Mouse (Mus musculus) heart, embryonic 11.5 days (tissue): ENCODE results near the gene Coro1c. TPM values are rescaled to one million over a fixed set of nuclear protein-coding genes. Genes with fewer than 3 reads are reported as not detected.

ENCODE experiments used
- ATAC-seq: fragments of 200-750 bp; cut with Nextera tagmentation; replicated peaks from 2 replicates; pipeline ENCODE4 v1.8.0; 2017; ENCODE audit warnings: moderate library complexity; ENCODE audit not compliant: insufficient number of reproducible peaks, low FRiP score, low TSS enrichment
- H3K27ac ChIP-seq: fragments of 300-500 bp; sonication (generic); 2 replicates; pipeline ENCODE4 v1.5.1; 2014; ENCODE audit warnings: mild to moderate bottlenecking, low read depth, low read length
- H3K27me3 ChIP-seq: fragments of 300-500 bp; sonication (generic); 2 replicates; pipeline ENCODE4 v1.6.1; 2014; ENCODE audit warnings: mild to moderate bottlenecking, low read length, mixed read lengths; ENCODE audit not compliant: control insufficient read depth, insufficient read depth
- H3K36me3 ChIP-seq: fragments of 300-500 bp; sonication (generic); 2 replicates; pipeline ENCODE4 v1.6.1; 2014; ENCODE audit warnings: mild to moderate bottlenecking, low read length, moderate library complexity, mixed read lengths; ENCODE audit not compliant: control insufficient read depth, insufficient read depth
- H3K4me1 ChIP-seq: fragments of 300-500 bp; sonication (generic); 2 replicates; pipeline ENCODE4 v1.6.1; 2014; ENCODE audit warnings: low read length; ENCODE audit not compliant: control insufficient read depth, insufficient read depth
- H3K4me2 ChIP-seq: fragments of 300-500 bp; sonication (generic); 2 replicates; pipeline ENCODE4 v1.6.1; 2014; ENCODE audit warnings: mild to moderate bottlenecking, moderate library complexity
- H3K4me3 ChIP-seq: fragments of 300-500 bp; sonication (generic); 2 replicates; pipeline ENCODE4 v1.5.1; 2014; ENCODE audit warnings: low read depth, low read length
- H3K9ac ChIP-seq: fragments of 300-500 bp; sonication (generic); 2 replicates; pipeline ENCODE4 v1.6.1; 2014; ENCODE audit warnings: mild to moderate bottlenecking, low read depth, low read length, moderate library complexity
- H3K9me3 ChIP-seq: fragments of 300-500 bp; sonication (generic); replicated peaks from 2 replicates; pipeline ENCODE4 v1.6.1; 2016; ENCODE audit warnings: low read length; ENCODE audit not compliant: control insufficient read depth
- WGBS: fragments of 180-500 bp; shearing (Covaris S2); extraction: QIAGEN DNeasy Blood & Tissue Kit; methylation state at CpG from one replicate; pipeline ENCODE4 v1.1.7; 2014; ENCODE audit not compliant: insufficient replicate concordance; 5-methylcytosine and 5-hydroxymethylcytosine counted together
- polyA plus RNA-seq: library from polyadenylated mRNA; unstranded; fragments of >200 nt; fragmentation: Nextera tagmentation; extraction: Ambion mirVana; gene quantifications from 2 replicates; pipeline ENCODE4 v1.2.1, GENCODE M21; 2014

Coro1c gene
- polyA plus RNA-seq, 1 experiment from 2014 or later, result 113 TPM

- Histone ChIP-seq H3K9me3 (no peaks in the 10 kb centered on the region), H3K27me3 (peaks cover 2% of the 10 kb centered on the region), H3K36me3 (no peaks in the 10 kb centered on the region), H3K27ac (no peak overlapping the region; the same call in 1 of the 2 replicates), H3K4me1 (peaks cover 5% of the 10 kb centered on the region; the same call in 1 of the 2 replicates), H3K4me2 (no peak overlapping the region), H3K9ac (no peak overlapping the region), H3K4me3 (no peak overlapping the region)
- no peak for ATAC-seq
- 34% methylated on average over 9 of the region's 9 CpGs for WGBS
These were observed 100.8 kb downstream of the Coro1c start for GRCm38 (mm10) chr5:113807712-113808111.

DNA sequence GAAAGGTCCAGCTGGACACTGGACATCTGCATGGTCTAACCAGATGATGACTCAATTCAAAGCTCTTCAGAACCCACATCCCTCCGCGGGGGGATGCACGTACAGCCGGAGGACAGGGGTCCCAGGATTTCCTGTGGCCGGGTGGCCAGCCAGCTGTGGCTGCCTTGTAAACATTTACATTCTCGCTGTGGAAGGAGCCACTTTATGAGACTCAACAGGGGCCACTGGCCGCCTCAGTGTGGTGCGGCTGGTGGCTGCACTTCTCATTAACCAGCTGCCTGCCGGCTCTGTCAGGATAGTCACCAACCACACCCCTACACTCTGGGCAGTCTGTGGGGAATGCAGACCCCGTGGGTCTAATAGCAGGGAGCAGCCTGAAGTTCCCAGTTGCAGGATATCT lies 102.1 kb downstream of the Coro1c start:
- Histone ChIP-seq H3K27ac (no peak overlapping the region), H3K9me3 (no peaks in the 10 kb centered on the region), H3K4me2 (no peak overlapping the region), H3K9ac (no peak overlapping the region), H3K36me3 (no peaks in the 10 kb centered on the region), H3K27me3 (peaks cover 2% of the 10 kb centered on the region; the same call in 1 of the 2 replicates), H3K4me3 (no peak overlapping the region), H3K4me1 (peaks cover 5% of the 10 kb centered on the region; the same call in 1 of the 2 replicates)
- 26% methylated on average over 10 of the region's 10 CpGs for WGBS
- no peak for ATAC-seq

DNA sequence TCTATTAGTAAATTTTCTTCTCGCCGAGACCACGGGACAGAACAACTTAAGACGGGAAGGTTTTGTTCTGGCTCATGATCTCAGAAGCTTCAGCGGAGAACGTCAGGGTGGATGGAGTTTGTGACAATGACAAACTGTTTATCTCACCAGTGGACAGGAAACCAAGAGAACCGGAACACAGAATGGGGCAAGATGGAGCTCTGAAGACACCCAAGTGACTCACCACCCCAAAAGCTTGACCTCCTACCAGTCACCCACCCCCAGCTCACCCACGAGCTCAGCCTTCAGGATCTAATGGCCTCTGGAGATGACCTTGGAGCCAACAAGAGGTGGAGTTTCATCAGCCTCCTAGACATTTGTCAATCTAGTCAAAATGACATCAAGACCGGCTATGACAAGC lies 103.3 kb downstream of the Coro1c start:
- no peak overlapping the region for H3K27ac ChIP-seq

DNA sequence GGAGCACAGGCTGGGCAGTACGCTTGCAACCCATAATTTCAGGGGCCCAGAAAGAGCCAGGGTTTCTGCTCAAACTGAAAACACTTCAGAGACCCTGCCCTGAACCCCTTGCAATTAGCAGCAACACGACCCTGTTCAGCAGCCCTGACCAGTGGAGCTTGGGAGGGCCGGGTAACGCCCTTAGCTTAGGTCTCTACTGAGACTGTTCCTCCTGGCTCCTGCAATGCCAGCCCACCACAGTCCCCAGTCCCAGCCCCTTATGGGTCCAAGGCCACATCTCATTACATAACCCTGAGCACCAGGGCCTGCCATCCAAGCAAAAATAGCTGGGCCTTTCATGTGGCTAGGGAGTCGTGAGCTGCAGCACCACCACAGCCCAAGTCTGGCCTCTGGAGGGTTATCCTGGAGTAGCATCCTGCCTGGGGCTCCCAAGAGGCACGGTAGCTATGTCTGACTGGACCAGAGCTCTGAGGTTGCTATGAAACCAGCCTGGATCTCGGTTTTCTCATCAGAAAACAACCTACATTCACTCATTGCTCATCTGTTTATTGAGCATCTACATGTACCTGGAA lies 104.1 kb downstream of the Coro1c start:
- no peak overlapping the region for H3K27ac ChIP-seq
- 59% methylated on average over 7 of the region's 7 CpGs for WGBS
- H3K4me1 ChIP-seq, result peaks cover 13% of the 10 kb centered on the region
- H3K36me3 ChIP-seq, result no peaks in the 10 kb centered on the region
- H3K9ac ChIP-seq, result no peak overlapping the region
- ATAC-seq, result no peak
- peaks cover 2% of the 10 kb centered on the region; the same call in 1 of the 2 replicates for H3K27me3 ChIP-seq
- no peak overlapping the region for H3K4me2 ChIP-seq
- H3K4me3 ChIP-seq, result no peak overlapping the region
- H3K9me3 ChIP-seq, result no peaks in the 10 kb centered on the region

More for the DNA sequence above, 103.3 kb downstream of the Coro1c start:
- Histone ChIP-seq H3K4me3 (no peak overlapping the region), H3K36me3 (no peaks in the 10 kb centered on the region), H3K9ac (no peak overlapping the region), H3K4me1 (peaks cover 10% of the 10 kb centered on the region), H3K4me2 (no peak overlapping the region), H3K27me3 (peaks cover 2% of the 10 kb centered on the region; the same call in 1 of the 2 replicates), H3K9me3 (no peaks in the 10 kb centered on the region)
- WGBS, result 89% methylated on average over 9 of the region's 9 CpGs
- no peak for ATAC-seq

DNA sequence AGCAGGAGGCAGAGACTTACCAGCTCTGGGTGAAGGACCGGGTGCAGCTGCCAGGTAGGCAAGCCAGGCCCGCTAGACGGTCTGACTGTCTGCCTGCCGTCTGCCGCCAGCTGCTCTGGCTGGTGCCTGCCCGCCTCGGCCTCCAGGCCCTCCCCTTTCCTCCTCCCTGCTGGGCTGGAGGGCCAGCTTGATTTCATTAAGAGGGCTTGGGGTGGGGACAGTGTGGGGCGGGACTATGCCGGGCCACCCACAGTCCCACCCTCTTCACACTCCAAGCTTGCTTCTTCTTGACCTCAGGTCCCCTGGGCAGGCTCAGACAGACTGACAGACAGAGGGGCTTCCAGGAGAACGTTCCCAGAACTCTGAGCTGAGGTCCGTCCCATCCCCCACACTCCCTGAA lies 108.3 kb downstream of the Coro1c start, which contains the start of gene Tmem119:
Gene Tmem119 (minus strand): TSS at position 237 of the 400 bp plus-strand sequence.
- ATAC-seq, result peak; percentile 68
- Histone ChIP-seq H3K4me1 (peaks cover 23% of the 10 kb centered on the region), H3K4me2 (peak within 1 kb of the TSS; percentile 58), H3K27ac (peak within 1 kb of the TSS; percentile 59), H3K9me3 (no peaks in the 10 kb centered on the region), H3K27me3 (peaks cover 9% of the 10 kb centered on the region), H3K9ac (no peak within 1 kb of the TSS), H3K4me3 (peak within 1 kb of the TSS; percentile 25), H3K36me3 (no peaks in the 10 kb centered on the region; the same call in 1 of the 2 replicates)
- 2% methylated on average over 11 of the region's 11 CpGs for WGBS

DNA sequence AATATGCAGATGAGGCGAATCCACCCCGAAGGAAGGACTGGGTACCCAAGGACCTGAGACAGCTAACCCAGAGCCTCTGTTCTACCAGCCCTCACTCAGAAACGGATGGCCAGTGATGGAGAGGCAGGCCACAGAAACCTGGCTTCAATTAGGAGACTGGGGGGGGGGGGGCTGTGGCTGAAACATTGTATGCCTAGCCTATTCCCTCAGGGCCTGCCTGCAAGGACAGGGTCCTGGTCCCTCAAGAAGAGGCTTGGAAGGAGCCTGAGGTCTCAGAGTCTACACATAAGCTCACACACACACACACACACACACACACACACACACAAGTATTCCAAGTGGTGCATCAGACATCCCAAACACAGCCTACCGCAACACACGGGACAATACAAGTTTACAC lies 108.9 kb downstream of the Coro1c start:
- 40% methylated on average over 5 of the region's 5 CpGs for WGBS

GRCm38 (mm10) chr5:113798525-113798924 lies 110.0 kb downstream of the Coro1c start:
- no peak overlapping the region for H3K9ac ChIP-seq
- peak overlapping the region; percentile 58 for H3K4me2 ChIP-seq
- H3K4me1 ChIP-seq, result peaks cover 23% of the 10 kb centered on the region
- H3K9me3 ChIP-seq, result no peaks in the 10 kb centered on the region
- no peak for ATAC-seq
- H3K36me3 ChIP-seq, result no peaks in the 10 kb centered on the region; the same call in 1 of the 2 replicates
- peaks cover 15% of the 10 kb centered on the region for H3K27me3 ChIP-seq
- H3K4me3 ChIP-seq, result no peak overlapping the region
- H3K27ac ChIP-seq, result no peak overlapping the region
- WGBS, result 73% methylated on average over 9 of the region's 9 CpGs

More for the DNA sequence above, 108.9 kb downstream of the Coro1c start:
- no peak overlapping the region for H3K9ac ChIP-seq
- H3K36me3 ChIP-seq, result no peaks in the 10 kb centered on the region; the same call in 1 of the 2 replicates
- peaks cover 12% of the 10 kb centered on the region for H3K27me3 ChIP-seq
- H3K4me3 ChIP-seq, result peak overlapping the region; percentile 25
- peaks cover 23% of the 10 kb centered on the region for H3K4me1 ChIP-seq
- H3K4me2 ChIP-seq, result peak overlapping the region; percentile 58
- no peak for ATAC-seq
- no peaks in the 10 kb centered on the region for H3K9me3 ChIP-seq
- H3K27ac ChIP-seq, result peak overlapping the region; percentile 59

DNA sequence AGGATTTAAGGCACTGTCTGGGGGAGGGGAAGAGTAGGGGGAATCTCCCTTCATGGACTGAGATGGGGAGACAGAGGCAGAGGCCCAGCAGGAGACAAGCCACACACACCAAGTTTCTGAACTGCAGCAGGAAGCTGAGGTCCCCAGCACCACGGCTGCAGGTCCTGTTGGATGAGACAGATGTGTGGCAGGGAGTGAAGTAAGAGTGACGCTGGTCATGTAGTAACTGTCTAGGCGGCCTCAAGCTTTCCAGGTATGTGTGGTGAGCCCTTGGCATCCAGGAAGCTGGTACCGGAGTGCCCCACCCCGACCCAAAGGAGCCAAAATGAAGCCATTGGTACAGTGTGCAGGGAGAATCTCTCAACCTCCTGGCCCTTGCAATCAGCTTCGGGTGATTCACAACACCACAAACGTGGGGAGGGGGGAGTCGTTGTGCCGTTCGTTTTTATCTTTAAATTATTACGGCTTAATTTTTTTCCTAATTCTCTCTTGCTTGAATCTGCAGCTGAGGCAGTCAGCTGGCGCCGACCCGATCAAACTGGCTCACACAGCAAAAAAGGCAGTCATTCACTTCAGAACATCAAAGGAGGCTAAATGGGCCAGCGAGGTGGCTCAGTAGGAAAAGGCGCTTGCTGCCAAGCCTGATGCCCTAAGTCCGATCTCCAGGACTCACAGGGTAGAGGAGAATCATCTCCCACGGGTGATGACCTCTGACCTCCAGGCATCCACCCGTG lies 111.2 kb downstream of the Coro1c start:
- no peaks in the 10 kb centered on the region for H3K9me3 ChIP-seq
- 15% methylated on average over 19 of the region's 19 CpGs for WGBS
- peak overlapping the region; percentile 36; the same call in 1 of the 2 replicates for H3K9ac ChIP-seq
- peak overlapping the region; percentile 71 for H3K27ac ChIP-seq
- H3K36me3 ChIP-seq, result no peaks in the 10 kb centered on the region; the same call in 1 of the 2 replicates
- peak overlapping the region; percentile 5; the same call in 1 of the 2 replicates for H3K4me3 ChIP-seq
- peaks cover 15% of the 10 kb centered on the region for H3K27me3 ChIP-seq
- peak overlapping the region; percentile 43 for H3K4me2 ChIP-seq
- H3K4me1 ChIP-seq, result peaks cover 23% of the 10 kb centered on the region
- ATAC-seq, result no peak
